Mouse (Mus musculus): Measurements from ENCODE around the gene Eif2b1. TPM values are rescaled to one million over a fixed set of nuclear protein-coding genes. Genes with fewer than 3 reads are reported as not detected.

Eif2b1 gene
- total and polyA plus RNA-seq, 2 experiments from 2014 or later, result 39.9 to 64.1 TPM

GRCm38 (mm10) chr5:124575467-124575866 is 3.5 kb downstream of the Eif2b1 start:
- peaks cover 14% of the 10 kb centered on the region for H3K4me1 ChIP-seq (ENCODE audit: insufficient read depth)
- DNase-seq (no peak), ATAC-seq (no peak)
- H3K9ac ChIP-seq, result no peak overlapping the region
- H3K4me3 ChIP-seq (ENCODE audit: low read depth, low read length), result no peak overlapping the region
- no peak for TF ChIP-seq CTCF (IDR thresholded peaks at IDR 0.05; ENCODE audit: low read depth)
- H3K36me3 ChIP-seq (ENCODE audit: insufficient read depth), result peaks cover 68% of the 10 kb centered on the region
- H3K9me3 ChIP-seq (ENCODE audit: low read length), result no peaks in the 10 kb centered on the region
- no peaks in the 10 kb centered on the region for H3K27me3 ChIP-seq (ENCODE audit: insufficient read depth, low read length)
- H3K27ac ChIP-seq (ENCODE audit: low read depth, low read length), result no peak overlapping the region
- H3K4me2 ChIP-seq (ENCODE audit: low read depth), result no peak overlapping the region
- 97% methylated on average over 7 of the region's 7 CpGs for WGBS

GRCm38 (mm10) chr5:124571068-124571467 is 7.9 kb downstream of the Eif2b1 start:
- Histone ChIP-seq H3K4me2 (ENCODE audit: low read depth) (no peak overlapping the region), H3K4me1 (ENCODE audit: insufficient read depth) (no peaks in the 10 kb centered on the region), H3K27ac (ENCODE audit: low read depth, low read length) (no peak overlapping the region), H3K9ac (no peak overlapping the region), H3K9me3 (ENCODE audit: low read length) (no peaks in the 10 kb centered on the region), H3K36me3 (ENCODE audit: insufficient read depth) (peaks cover 90% of the 10 kb centered on the region), H3K4me3 (ENCODE audit: low read depth, low read length) (no peak overlapping the region), H3K27me3 (ENCODE audit: insufficient read depth, low read length) (no peaks in the 10 kb centered on the region)
- no peak for DNase-seq
- WGBS, result 87% methylated on average over 12 of the region's 12 CpGs
- no peak for TF ChIP-seq CTCF (IDR thresholded peaks at IDR 0.05; ENCODE audit: low read depth)
- ATAC-seq, result no peak

- DNase-seq (no peak), ATAC-seq (no peak)
- H3K36me3 ChIP-seq (ENCODE audit: insufficient read depth), result peaks cover 42% of the 10 kb centered on the region
- peak; percentile 60 for TF ChIP-seq CTCF (IDR thresholded peaks at IDR 0.05; ENCODE audit: low read depth)
- H3K27me3 ChIP-seq (ENCODE audit: insufficient read depth, low read length), result no peaks in the 10 kb centered on the region
- no peaks in the 10 kb centered on the region for H3K9me3 ChIP-seq (ENCODE audit: low read length)
- no peak overlapping the region for H3K4me3 ChIP-seq (ENCODE audit: low read depth, low read length)
- WGBS, result 85% methylated on average over 1 of the region's 1 CpGs
- peaks cover 6% of the 10 kb centered on the region; the same call in 1 of the 2 replicates for H3K4me1 ChIP-seq (ENCODE audit: insufficient read depth)
- no peak overlapping the region for H3K4me2 ChIP-seq (ENCODE audit: low read depth)
- H3K9ac ChIP-seq, result no peak overlapping the region
- no peak overlapping the region for H3K27ac ChIP-seq (ENCODE audit: low read depth, low read length)
Observed at GRCm38 (mm10) chr5:124555145-124555544, 23.8 kb downstream of the Eif2b1 start.

- 0 out of 2 replicates have a peak overlapping the region, but pooled peaks have one; percentile 70 for H3K9ac ChIP-seq
- H3K36me3 ChIP-seq (ENCODE audit: insufficient read depth), result peaks cover 30% of the 10 kb centered on the region
- H3K4me1 ChIP-seq (ENCODE audit: insufficient read depth), result peaks cover 6% of the 10 kb centered on the region; the same call in 1 of the 2 replicates
- DNase-seq, result no peak
- WGBS, result 61% methylated on average over 6 of the region's 6 CpGs
- peak overlapping the region; percentile 82 for H3K4me2 ChIP-seq (ENCODE audit: low read depth)
- H3K9me3 ChIP-seq (ENCODE audit: low read length), result no peaks in the 10 kb centered on the region
- no peaks in the 10 kb centered on the region for H3K27me3 ChIP-seq (ENCODE audit: insufficient read depth, low read length)
- H3K27ac ChIP-seq (ENCODE audit: low read depth, low read length), result no peak overlapping the region
- peak overlapping the region; percentile 67 for H3K4me3 ChIP-seq (ENCODE audit: low read depth, low read length)
- no peak for ATAC-seq
- TF ChIP-seq CTCF (IDR thresholded peaks at IDR 0.05; ENCODE audit: low read depth), result no peak
Observed at GRCm38 (mm10) chr5:124553607-124554006, 25.3 kb downstream of the Eif2b1 start.

GRCm38 (mm10) chr5:124552558-124553307 is 26.2 kb downstream of the Eif2b1 start, which contains the start of gene Ddx55:
TSS of gene Ddx55 (plus strand) at chr5:124552864.
- H3K4me1 ChIP-seq (ENCODE audit: insufficient read depth), result peaks cover 6% of the 10 kb centered on the region; the same call in 1 of the 2 replicates
- peak within 1 kb of the TSS; percentile 70 for H3K9ac ChIP-seq
- under 1% methylated on average over 66 of the region's 66 CpGs for WGBS
- peak within 1 kb of the TSS; percentile 70 for H3K27ac ChIP-seq (ENCODE audit: low read depth, low read length)
- peaks cover 33% of the 10 kb centered on the region for H3K36me3 ChIP-seq (ENCODE audit: insufficient read depth)
- no peaks in the 10 kb centered on the region for H3K9me3 ChIP-seq (ENCODE audit: low read length)
- peak within 1 kb of the TSS; percentile 82 for H3K4me2 ChIP-seq (ENCODE audit: low read depth)
- peak; percentile 93 for DNase-seq
- peak; percentile 95 for ATAC-seq
- H3K27me3 ChIP-seq (ENCODE audit: insufficient read depth, low read length), result no peaks in the 10 kb centered on the region
- H3K4me3 ChIP-seq (ENCODE audit: low read depth, low read length), result peak within 1 kb of the TSS; percentile 67
- TF ChIP-seq CTCF (IDR thresholded peaks at IDR 0.05; ENCODE audit: low read depth), result peak; percentile 53

- Histone ChIP-seq H3K27me3 (ENCODE audit: insufficient read depth, low read length) (no peaks in the 10 kb centered on the region), H3K27ac (ENCODE audit: low read depth, low read length) (peak overlapping the region; percentile 70), H3K9me3 (ENCODE audit: low read length) (no peaks in the 10 kb centered on the region), H3K4me3 (ENCODE audit: low read depth, low read length) (peak overlapping the region; percentile 67), H3K4me2 (ENCODE audit: low read depth) (peak overlapping the region; percentile 82), H3K4me1 (ENCODE audit: insufficient read depth) (peaks cover 6% of the 10 kb centered on the region; the same call in 1 of the 2 replicates), H3K36me3 (ENCODE audit: insufficient read depth) (peaks cover 33% of the 10 kb centered on the region), H3K9ac (peak overlapping the region; percentile 70)
- TF ChIP-seq CTCF (IDR thresholded peaks at IDR 0.05; ENCODE audit: low read depth), result no peak
- DNase-seq (peak; percentile 22), ATAC-seq (peak; percentile 9; the same call in 1 of the 2 replicates)
- 7% methylated on average over 9 of the region's 9 CpGs for WGBS
Observed at GRCm38 (mm10) chr5:124552094-124552472, 26.8 kb downstream of the Eif2b1 start.

All from forebrain, postnatal 0 days (tissue).